In genomic region chr15:12193880-12194816, GRCm38 (mm10) we compare ENCODE assay signal across 9 mouse cellular contexts. TPM values are rescaled to one million over a fixed set of nuclear protein-coding genes. Genes with fewer than 3 reads are reported as not detected.
DNase-seq lines count a peak whose midpoint lies in the region; ATAC-seq lines count a peak whose summit lies in the region.
"Had no signal": no experiment of that assay in that cellular context is flagged by ENCODE, and none has a peak within 500 bp of the region (broad histone marks: within the 10 kb centered on the region; RNA-seq: fewer than 3 reads in every experiment).

No protein-coding gene starts in this region.

- H3K4me1 ChIP-seq in heart, embryonic 12.5 days (replicated peaks), result peaks cover 35% of the 10 kb centered on the region
- peaks cover 21% of the 10 kb centered on the region for H3K4me1 ChIP-seq in kidney, embryonic 14.5 days (ENCODE audit: control insufficient read depth, insufficient read depth, low read length)

- H3K9ac ChIP-seq in heart, embryonic 12.5 days, result peak overlapping the region; percentile 45; the same call in 1 of the 2 replicates
- no peak overlapping the region; the same call in 1 of the 2 replicates for H3K9ac ChIP-seq in kidney, embryonic 14.5 days (ENCODE audit: low read depth, low read length)

- intact Hi-C loops in heart, postnatal 36 days (cut with DNase I), result loop anchor here (10.0 kb wide), 2 partner anchors 381 to 601 kb away; no protein-coding TSS in a partner anchor
- intact Hi-C loops in left cerebral cortex, postnatal 10 days (cut with DNase I), result loop anchor here (10.0 kb wide), 1 partner anchor 601 kb away; no protein-coding TSS in a partner anchor

- H3K36me3 ChIP-seq in heart, embryonic 12.5 days, result peaks cover 15% of the 10 kb centered on the region
- peaks cover 9% of the 10 kb centered on the region; the same call in 1 of the 2 replicates for H3K36me3 ChIP-seq in kidney, embryonic 14.5 days (ENCODE audit: control insufficient read depth, insufficient read depth, low read length)

- 17% methylated on average over 25 of the region's 25 CpGs for WGBS in heart, embryonic 12.5 days
- 24% methylated on average over 25 of the region's 25 CpGs for WGBS in kidney, embryonic 14.5 days

- DNase-seq in heart, postnatal 36 days, result no peak
- peak; percentile 85 for DNase-seq in c-Kit-positive CD71-positive TER-119-positive erythroid progenitor cells, embryonic 14.5 days (ENCODE audit: low spot score)
- peak; percentile 37 for DNase-seq in lung, postnatal 25 days (ENCODE audit: low spot score)
- DNase-seq in left cerebral cortex, postnatal 10 days (ENCODE audit: extremely low spot score in 1 of 2, low spot score in 2 of 2), result no peak
- no peak for DNase-seq in cerebellum, postnatal 36 days
- DNase-seq: spleen, adult 18-20 months had no signal

- H3K4me2 ChIP-seq in heart, embryonic 12.5 days, result peak overlapping the region; percentile 57
- peak overlapping the region; percentile 30 for H3K4me2 ChIP-seq in kidney, embryonic 14.5 days (replicated peaks; ENCODE audit: low read depth, low read length)

- H3K27me3 ChIP-seq in heart, embryonic 12.5 days (replicated peaks), result no peaks in the 10 kb centered on the region
- H3K27me3 ChIP-seq in kidney, embryonic 14.5 days (ENCODE audit: control insufficient read depth, insufficient read depth, low read length), result no peaks in the 10 kb centered on the region

- peak; percentile 73 for ATAC-seq in heart, embryonic 12.5 days (ENCODE audit: insufficient number of reproducible peaks, low FRiP score)
- ATAC-seq in kidney, embryonic 14.5 days (ENCODE audit: low FRiP score, low TSS enrichment), result peak; percentile 77
- no peak for ATAC-seq in monocyte, adult 5-6 weeks (replicated peaks; ENCODE audit: insufficient number of reproducible peaks, low FRiP score, low TSS enrichment, poor library complexity, severe bottlenecking)

- H3K9me3 ChIP-seq in heart, embryonic 12.5 days (replicated peaks), result no peaks in the 10 kb centered on the region
- H3K9me3 ChIP-seq in kidney, embryonic 14.5 days (ENCODE audit: control insufficient read depth, low read length), result no peaks in the 10 kb centered on the region

- H3K27ac ChIP-seq in heart, embryonic 12.5 days (ENCODE audit: poor library complexity, severe bottlenecking), result peak overlapping the region; percentile 77
- peak overlapping the region; percentile 79 for H3K27ac ChIP-seq in kidney, embryonic 14.5 days (ENCODE audit: low read depth, low read length)

- peak overlapping the region; percentile 23 for H3K4me3 ChIP-seq in heart, embryonic 12.5 days
- H3K4me3 ChIP-seq in kidney, embryonic 14.5 days (ENCODE audit: low read length), result peak overlapping the region; percentile 12

RNA-seq across cellular contexts. Expression of gene Mtmr12, which starts 10.7 kb away (rescaled TPM):
- polyA plus RNA-seq in heart, embryonic 12.5 days (2016; fragmentation: Nextera tagmentation; extraction: Ambion mirVana), result 16.5 and 16.7 TPM in 2 replicates
- 10 to 100 TPM in 1 of 2 experiments, 1 to 10 TPM in 1; 9.5 to 10.0 TPM for total RNA-seq in heart, postnatal 36 days (2021)
- polyA plus RNA-seq in kidney, embryonic 14.5 days (2014; fragmentation: Nextera tagmentation; extraction: Ambion mirVana), result 10.6 and 25.4 TPM in 2 replicates
- 10 to 100 TPM; 16.3 to 17.6 TPM for total RNA-seq in left cerebral cortex, postnatal 10 days (2021)
- total RNA-seq in monocyte, adult 5-6 weeks (2017), result 34.1 to 46.7 TPM (median 39.5 TPM) in 3 replicates

Comparison
In these comparisons a context has a peak if more than half of its experiments do, and no peak if none do; other contexts are left out.
1. DNase-seq: peak in c-Kit-positive CD71-positive TER-119-positive erythroid progenitor cells, embryonic 14.5 days (single experiment) and lung, postnatal 25 days (single experiment); none in heart, postnatal 36 days (0 of 2), left cerebral cortex, postnatal 10 days (0 of 2) and cerebellum, postnatal 36 days (0 of 2).